Mouse (Mus musculus): ENCODE data around the gene Kif3b.

Kif3b gene

DNA sequence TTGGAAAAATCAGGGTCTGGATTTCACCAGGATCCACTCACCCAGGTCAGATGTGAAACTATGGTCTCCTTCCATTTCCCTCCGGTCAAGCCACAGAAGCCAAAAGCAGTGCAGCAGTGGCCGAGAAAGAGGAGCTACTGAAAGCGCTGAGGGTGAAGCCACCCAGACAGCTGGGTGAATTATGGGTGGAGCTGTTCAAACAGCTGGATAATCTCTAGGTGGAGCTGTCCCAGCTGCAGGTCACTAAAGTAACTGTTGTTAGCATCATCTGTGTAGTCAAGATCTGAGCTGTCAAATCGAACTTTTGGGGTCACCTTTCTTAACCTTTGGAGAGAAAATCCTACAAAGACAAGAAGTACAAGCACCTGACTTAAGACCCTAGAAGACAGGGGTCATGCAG, 7.2 kb downstream of the Kif3b start:
- DNase-seq = no peak

DNA sequence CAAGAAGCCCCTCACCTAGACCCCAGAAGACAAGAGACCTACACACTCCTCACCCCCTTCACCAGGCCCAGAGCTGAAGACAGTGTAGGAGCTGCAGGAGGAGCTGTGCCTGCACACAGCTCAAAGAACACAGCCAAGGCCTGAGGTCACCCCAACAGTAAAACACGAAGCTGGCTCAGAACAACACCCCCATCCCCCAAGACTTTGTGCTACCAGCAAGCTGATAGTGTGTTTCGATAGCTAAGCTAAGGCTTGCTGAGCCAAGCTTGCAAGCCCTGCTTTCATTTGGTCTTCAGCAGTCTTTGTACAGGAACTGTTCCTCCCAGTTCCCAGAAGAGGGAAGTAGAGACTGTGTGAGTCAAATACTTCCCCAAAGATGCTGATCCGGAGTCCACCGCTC, 7.7 kb downstream of the Kif3b start:
- peak in 1 of 2 experiments; percentile 24 for DNase-seq

DNA sequence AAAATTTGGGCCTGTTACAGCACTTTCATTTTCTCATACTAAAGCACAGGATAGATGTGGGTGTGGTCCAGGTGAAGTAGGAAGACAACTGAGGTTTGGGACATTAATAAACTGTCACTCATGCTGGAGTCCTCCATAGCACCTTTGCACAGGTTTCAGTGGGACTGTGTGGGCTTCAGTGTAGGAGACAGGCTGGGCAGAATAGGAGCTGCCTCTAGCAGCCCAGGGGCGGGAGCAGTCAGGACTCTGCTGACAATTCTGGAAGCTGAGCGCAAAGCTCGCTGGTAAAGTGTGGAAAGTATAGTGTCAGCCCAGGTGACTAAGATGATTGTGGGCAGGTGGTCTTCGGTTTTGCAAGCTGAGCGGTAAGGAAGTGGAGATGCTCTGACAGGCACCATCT, 9.9 kb downstream of the Kif3b start:
- no peak for DNase-seq

DNA sequence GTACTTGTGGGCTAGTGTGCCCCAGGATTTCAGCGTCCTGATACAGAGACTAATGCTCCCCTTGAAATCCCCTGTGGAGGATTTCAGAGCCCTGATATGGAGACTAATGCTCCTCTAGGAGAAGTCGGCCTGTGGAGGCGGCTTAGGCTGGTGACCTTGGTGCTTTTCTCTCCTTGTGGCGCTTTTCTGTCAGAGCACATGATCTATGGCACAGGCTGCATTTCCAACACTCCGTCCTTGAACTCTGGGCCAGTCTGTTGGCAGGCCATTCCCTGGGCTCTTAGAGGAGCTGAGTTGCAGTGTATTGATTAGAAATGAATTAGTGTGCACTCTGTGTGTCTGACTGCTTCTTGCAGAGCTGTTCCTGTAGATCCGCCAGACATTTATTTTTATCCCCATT, 14.0 kb downstream of the Kif3b start:
- no peak for DNase-seq

DNA sequence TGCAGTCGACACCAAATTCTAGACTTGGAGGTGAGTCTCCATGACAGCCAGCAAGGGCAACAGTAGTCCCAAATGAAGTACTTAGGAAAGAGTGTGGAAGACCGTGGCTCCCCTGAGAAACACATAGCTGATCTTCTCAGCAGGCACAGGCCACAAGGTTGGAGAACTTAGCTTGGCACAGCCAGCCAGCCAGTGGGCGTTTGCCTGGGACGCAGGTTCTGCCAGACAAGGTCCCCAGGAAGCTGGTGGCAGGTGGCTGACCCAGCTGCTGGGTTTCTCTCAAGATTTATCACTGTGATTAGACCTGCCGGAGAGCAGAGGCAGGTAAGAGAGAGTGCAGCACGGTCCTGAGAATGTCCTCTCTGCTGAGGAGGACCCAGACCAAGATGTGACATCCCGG, 17.4 kb downstream of the Kif3b start:
- no peak for DNase-seq

DNA sequence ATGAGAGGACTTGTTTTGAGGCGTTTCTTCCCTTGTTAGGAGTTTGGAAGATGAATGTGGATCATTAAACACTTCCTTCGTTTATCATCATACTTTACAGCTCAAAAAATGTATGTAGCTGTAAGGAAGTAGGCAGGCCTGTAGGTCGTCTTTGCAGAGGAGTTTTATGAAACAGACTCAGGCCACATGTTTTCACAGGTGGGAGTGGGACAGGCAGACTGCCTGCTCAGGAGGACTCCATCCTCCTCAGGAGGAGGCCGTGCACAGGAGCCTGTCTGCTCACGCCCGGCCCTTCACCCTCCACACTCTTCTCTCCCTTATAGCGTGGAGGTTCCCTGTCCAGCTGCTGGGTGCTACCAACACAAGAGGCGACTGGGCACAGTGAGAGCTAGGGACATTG, 17.9 kb downstream of the Kif3b start:
- no peak for DNase-seq

DNA sequence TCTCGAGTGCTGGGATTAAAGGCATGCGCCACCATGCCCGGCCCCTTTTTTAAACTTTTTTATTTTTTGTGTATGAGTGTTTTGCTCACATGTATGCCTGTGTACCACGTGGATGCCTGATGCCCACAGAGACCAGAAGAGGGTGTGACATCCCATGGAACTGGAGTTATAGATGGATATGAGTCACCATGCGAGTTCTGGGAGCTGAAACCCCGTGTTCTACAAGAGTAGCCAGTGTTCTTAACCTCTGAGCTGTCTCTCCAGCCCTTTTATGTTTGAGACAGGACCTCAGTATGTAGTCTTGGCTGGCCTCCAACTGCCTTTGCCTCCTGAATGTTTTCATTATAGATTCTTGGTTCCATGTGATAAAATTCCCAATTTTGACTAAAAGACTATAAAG, 19.0 kb downstream of the Kif3b start:
- no peak for DNase-seq

DNA sequence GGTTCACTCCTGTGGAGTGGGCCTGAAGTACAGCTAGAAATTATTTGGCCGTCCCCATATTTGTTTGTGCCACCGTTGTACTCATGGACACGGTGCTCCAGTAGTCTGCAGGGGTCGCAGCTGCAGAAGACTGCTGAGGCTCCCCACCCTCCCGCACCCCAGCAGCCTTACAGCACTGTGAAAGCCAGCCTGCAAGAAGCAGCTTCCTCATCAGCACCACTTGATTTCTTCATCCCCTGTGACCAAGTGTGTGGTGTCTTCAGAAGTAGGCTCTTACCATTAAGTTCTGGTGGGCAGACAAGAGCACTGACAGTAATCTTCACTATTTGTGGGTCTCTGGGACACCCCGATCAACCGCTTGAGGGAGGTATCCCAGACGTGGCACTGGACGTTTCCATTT, 21.7 kb downstream of the Kif3b start:
- no peak for DNase-seq

DNA sequence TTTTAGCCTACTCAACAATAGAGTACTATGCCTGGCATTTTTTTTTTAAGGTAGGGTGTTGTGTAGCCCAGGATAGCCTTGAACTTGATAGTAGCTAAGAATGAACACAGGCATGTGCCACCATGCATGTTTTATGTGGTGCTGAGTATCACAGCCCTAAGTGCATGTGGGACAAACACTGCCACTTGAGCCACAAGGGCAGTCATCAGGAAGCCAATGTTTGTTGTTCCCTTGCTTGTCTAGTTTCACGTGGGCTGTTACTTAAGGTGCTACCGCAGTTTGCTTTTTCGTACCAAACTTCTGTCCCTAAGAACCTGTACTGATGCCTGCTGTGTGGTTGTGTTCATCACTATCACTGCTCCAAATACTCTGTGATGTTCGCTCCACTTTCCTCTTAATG, 27.2 kb downstream of the Kif3b start:
- DNase-seq = no peak

DNA sequence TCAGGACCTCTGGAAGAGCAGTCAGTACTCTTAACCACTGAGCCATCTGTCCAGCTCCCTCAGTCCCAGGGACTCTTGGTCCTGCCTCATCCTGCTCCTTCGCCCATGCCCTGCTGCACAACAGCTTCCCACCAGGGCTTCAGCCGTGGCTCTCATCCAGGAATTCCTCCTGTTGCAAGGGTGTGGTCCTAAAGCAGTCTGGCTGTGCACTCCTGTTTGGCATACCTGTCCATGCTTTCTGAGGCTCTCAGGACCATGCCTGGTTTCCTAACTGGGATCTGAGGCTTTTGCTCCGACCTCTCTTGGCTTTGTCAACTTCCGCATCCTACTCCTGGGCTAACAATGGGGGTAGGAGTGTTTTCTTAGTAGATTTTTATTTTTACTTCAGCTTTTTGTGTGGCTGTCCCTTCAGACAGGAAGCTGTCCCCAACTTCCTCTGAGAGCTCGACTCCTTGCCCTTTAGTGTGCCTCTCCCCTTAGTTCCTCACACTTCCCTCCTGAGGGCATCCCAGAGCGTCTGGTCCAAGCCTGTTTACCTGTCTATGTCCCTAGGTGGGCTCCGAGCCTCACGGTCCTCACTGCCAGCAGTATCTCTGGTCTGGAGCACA, 27.9 kb downstream of the Kif3b start:
- peak; percentile 50 to 58 for DNase-seq

DNA sequence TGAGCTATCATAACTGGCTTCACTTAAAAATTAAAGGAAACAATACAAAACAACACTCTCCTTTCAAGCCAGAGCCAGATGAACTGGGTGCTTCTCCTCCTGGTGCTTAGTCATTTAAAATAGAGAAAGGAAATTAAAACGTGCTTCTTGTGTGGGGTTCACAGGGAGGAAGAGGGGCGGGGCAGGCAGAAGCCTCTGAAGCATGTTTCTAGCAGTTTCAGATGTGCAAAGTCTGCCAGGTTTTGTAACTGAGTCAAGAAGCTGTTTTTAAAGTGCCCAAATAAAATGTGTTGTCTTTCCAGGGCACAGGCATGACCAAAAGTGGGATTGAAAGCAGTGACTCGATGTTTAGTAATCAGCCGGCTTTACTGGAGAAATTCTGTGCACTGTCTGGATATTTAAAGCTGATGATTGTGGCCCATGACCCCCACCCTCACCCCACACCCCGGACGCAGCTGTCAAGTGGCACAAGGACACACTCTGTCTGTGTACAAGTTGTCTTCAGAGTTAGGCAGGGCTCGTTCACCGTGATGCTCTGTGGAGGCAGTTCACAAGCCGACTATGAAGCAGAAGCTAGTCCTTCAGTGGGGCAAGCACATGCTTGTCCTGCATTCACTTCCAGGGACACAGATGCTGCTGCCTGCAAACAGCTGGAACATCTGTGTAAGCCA, 34.6 kb downstream of the Kif3b start:
- no peak for DNase-seq

DNA sequence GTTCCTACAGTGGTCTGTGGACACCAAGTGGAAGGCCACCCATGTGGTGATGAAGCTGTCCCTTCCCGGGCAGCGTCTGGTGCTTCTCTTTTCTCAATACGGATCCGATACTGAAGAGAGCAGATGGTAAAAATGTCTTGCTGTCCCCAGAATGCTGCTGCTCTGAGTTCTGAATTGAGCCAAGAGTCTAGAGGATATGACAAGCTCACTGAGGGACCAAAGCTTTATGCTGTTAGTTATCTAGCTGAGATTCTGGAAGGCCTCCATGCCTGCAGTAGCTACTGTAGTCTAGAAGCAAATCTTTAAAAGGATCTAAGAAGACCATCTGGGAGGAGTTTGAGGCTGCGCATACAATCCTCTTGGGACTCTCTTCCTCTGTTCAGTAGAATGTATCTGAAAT, 41.1 kb downstream of the Kif3b start:
- DNase-seq = no peak

DNA sequence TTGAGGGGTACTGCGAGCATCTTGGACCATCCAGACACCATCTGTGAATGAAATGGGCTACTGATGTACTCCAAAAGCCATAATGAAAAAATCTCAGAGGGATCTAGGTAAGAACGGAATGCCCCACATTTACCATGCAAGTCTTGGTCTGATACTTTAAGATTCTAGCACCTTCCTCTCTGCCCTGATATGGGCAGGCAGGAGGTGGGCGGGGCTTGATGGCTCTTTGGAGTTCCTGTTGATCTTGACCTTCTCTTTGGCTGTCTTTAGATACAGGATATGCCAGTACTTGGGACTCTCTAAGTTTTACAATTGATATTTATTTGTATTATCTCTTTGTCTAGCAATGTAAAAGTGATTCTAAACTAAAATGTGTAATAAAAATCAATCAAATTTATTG, 41.8 kb downstream of the Kif3b start:
- peak; percentile 46 to 48 for DNase-seq

DNA sequence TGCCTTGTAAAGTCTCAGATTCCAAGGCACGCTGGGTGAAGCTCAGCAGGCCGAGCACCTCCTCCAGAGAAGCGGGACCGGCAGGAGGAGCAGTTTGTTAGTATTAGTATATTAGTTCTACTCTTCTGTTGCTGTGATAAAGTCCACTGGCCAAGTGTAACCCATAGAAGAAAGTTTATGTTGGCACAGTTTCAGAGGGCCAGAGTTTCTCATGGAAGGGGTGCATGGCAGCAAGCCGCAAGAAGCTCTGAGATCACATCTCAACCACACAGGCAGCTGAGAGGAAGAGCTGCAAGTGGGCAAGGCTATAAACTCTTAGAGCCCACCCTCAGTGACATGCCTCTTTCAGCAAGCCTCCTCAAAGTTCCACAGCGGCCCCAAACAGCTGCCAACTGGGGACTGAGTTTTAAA, 42.6 kb downstream of the Kif3b start:
- peak; percentile 48 to 51 for DNase-seq

DNA sequence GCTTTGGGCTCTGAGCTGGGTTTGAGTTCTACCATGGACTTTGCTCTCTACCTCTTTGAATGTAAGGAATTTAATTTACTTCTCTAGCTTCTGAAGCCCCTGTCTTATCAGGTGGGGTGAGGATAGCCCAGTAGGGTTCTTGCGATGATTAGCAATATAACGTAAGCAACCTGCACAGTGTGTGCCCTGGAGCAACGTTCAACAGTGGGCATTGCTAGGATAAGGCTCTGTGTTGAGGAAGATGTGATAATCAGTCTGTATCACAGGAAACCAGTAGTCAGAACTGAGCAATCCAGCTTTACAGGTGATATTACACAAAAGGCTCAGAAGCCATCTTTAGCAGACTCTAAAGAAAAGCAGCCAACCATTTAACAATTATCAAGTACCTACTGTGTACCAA, 43.1 kb downstream of the Kif3b start:
- no peak for DNase-seq

DNA sequence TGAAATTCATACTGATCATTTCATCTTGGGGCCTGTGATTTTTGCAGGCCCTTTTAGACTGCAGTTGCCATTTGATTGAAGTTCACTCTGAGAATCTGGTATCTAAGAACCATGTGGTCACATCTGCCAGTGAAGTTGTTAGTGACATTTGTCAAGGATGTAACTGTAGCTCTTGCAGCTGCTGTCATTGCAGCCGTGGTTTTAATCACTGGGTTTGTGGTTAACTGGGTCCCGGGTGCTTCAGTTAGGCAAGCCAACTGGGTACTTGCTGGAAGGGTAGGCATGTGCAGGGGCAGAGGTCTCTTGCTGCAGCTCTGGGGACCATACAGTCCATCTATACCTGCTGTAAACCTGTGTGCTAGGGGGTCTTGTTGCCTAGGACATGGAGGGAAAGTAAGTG, 44.9 kb downstream of the Kif3b start:
- DNase-seq = no peak

DNA sequence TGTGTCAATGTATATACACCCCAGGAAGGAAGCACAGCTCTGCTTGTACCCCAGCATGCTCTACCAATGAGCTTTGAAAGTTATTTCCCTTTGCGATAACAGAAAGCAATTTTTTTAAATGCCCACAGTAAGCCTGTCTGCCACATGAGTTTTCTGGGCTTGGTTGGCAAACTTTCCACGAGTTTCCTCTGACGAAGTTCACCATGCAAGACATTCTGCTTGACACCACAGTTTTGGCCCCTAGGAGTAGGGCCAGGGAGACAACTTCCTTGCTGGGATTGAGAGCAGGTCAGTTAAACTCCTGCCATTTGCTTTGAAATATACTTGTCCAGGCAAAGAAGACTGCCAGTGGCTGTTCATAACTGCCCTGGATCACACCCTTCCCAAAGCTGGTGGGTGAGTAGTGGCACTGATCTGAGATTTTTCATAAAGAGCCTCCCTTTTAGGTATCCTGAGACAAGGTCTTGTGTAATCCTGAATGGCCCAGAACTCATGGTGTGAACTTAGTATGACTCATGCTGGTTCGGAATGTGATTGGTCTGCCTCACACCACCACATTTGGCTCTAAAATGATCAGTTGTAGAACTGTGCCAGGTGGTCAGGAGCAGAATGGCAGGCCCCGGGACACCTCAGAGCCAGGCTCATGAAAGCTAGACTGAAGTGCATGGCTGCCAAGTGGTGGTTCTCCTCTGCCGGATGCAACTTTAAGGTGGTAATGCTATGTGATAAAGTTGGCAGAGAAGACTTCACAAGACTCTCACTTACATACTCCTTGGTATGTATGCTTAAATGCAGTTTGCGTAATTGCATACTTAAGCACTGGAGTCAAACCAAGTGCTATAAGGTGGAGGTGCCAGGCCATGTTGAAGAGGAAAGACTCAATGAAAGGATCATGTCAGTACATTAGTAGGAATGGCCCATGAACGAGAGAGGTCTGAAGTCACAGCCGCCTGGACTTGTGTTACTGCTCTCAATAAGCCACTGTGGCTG, 47.4 kb downstream of the Kif3b start:
- DNase-seq = no peak

DNA sequence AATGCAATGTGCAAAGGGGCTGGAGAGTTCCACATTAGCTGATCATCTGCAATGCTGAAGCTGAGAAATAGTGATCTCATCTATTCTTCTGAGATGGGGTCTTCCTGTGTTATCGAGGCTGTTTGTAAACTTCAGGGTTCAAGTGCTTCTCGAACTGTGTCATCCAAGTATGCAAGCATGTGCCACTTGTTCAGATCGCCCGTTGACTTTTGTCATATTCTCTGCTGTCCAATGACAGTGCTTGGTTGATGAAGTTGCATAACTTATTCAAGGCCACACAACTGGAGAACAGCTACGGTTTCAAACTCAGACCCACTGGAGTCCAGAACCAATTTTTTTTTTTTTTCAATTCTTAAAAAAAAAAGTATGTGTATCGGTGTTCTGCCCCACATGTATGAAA, 51.0 kb downstream of the Kif3b start:
- DNase-seq = no peak

DNA sequence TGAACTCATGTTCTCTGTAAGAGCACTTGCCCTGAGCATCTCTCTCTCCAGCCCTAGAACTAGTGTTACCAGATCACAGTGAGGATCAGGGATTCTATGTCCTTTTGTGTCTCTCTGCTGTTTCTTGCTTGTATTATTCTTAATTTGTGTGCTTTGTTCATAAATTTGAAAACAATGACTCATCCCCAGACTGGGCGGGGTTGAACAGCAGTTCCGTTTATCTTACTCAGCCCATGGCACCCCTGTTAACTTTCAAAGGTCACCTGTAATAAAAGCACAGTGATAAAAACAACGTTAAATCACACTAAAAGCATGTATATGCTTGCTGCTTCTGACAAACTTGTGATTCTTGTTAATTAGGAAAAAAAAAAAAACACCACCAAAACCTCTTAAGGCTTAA, 51.4 kb downstream of the Kif3b start:
- DNase-seq = no peak

DNA sequence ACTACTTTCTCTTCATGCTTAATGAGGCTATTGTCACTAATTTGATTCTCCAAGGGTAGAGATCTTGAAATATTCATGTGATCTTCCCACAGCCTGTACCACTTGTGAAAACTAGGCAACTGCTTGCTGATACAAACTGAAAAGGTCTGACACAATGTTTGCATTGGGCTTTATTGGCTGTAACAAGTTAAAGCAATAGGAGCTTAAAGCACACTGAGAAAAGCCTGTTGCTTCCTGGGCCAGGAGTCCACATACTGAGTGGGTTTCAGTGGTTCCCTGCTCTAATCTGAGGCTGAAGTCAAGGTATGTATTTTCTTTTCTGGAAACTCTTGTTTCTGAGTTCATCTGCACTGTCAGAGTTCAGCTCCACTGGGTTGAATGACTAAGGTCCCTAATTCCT, 52.0 kb downstream of the Kif3b start:
- no peak for DNase-seq

DNA sequence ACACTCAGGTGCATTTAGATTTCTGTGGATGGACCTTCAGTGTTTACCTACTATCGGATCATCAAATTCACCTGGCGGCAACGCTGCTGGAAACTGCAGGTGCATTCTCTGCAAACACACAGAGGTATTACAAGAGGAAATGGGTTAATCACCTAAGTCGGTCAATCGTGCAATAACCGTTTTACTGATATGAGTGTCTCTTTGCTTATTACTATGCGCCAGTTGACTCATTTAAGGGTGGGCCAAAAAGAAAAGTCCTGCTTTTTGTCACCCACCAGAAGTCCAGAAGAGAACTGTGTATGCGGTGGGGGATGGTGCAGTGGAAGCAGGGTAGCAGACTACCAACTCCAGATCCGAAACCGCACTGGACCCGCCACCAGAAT, 53.8 kb downstream of the Kif3b start:
- DNase-seq = peak in 1 of 2 experiments; percentile 26

DNA sequence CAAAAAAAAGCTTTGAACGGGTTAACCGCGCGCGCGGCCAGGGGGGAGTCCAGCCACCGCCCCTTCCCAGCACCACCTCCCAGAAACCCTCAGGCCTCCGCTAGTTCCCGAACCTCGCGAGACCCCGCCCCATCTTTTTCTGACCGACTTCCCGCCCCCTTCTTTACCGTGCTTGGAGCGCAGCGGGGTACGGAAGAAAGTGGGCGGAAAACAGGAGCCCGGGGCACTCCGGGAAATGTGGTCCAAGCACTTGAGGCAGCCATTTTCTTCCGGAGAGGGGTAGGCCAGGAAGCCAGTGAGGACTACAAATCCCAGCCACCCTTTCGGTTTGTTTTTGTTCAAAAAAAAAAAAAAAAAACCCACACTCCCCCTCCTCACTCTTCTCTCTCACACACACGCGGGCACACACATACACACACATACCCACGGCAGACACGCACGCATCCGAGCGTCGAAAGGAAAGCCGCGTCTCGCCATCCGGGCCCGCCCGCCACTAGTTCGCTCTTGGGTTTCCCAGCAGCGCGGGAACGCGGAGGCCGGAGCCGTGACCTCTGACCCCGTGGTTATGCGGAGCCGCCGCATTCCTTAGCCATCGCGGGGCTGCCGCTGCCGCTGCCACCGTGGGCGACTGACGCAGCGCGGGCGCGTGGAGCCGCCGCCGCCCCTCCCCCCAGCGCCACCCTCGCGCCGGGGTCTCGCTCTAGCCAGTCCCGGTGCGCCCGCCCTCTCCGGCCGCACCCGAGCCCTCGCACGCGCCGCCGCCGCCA, 54.4 kb downstream of the Kif3b start, which contains the start of gene Asxl1:
TSS of gene Asxl1 (plus strand) at position 376 of the 767 bp plus-strand sequence.
- peak; percentile 98 to 99 for DNase-seq

Measured in lung, postnatal 4 days (tissue).